In the genomic region with DNA sequence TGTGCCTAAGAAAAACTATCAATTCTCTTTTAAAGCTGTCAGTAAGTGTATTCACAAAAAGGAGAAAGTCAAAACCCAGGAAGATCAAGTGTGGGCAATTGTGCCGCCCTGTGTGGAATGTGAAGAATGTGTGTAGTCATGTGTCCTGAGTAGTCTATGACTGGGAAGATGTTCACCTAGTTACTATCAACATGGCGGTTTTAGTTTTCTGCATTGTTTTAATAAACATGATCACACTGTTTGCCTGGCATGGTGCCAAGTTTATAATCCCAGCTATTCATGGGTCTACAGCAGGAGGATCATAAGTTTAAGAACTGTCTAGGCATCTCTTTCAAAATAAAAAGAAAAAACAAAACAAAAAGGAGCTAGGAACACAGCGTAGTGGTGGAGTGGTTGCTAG, we compare ENCODE assay signal across 13 mouse cellular contexts.
DNase-seq lines count a peak whose midpoint lies in the region; ATAC-seq lines count a peak whose summit lies in the region.
"Had no signal": no experiment of that assay in that cellular context is flagged by ENCODE, and none has a peak within 500 bp of the region (broad histone marks: within the 10 kb centered on the region; RNA-seq: fewer than 3 reads in every experiment).

No protein-coding gene starts in this region.

- H3K27ac ChIP-seq in heart, embryonic 12.5 days (ENCODE audit: poor library complexity, severe bottlenecking), result no peak overlapping the region
- H3K27ac ChIP-seq: hindbrain, embryonic 15.5 days; neural tube, embryonic 12.5 days had no signal

- DNase-seq in heart, adult 9 months (ENCODE audit: low spot score in 2 of 2), result no peak
- peak; percentile 17 to 18 for DNase-seq in kidney, postnatal 36 days
- no peak for DNase-seq in kidney, adult 18-20 months
- DNase-seq in 3134 (ENCODE audit: extremely low read depth, insufficient read length, low spot score) (peak; percentile 31), NIH3T3 (ENCODE audit: low read depth) (peak; percentile 29)
- DNase-seq: gastrocnemius, postnatal 10 days; thymus, postnatal 25 days had no signal

- no peak overlapping the region for H3K4me3 ChIP-seq in heart, embryonic 12.5 days
- H3K4me3 ChIP-seq: hindbrain, embryonic 15.5 days; neural tube, embryonic 12.5 days had no signal

- no peaks in the 10 kb centered on the region for H3K27me3 ChIP-seq in heart, embryonic 12.5 days (replicated peaks)
- H3K27me3 ChIP-seq: CH12.LX; hindbrain, embryonic 15.5 days; neural tube, embryonic 12.5 days had no signal

- H3K4me1 ChIP-seq in heart, embryonic 12.5 days (replicated peaks), result peaks cover 8% of the 10 kb centered on the region; the same call in 1 of the 2 replicates
- H3K4me1 ChIP-seq: hindbrain, embryonic 15.5 days; neural tube, embryonic 12.5 days had no signal

- 0 out of 2 replicates have a peak, but pooled peaks cover 2% of the 10 kb centered on the region for H3K36me3 ChIP-seq in heart, embryonic 12.5 days
- H3K36me3 ChIP-seq: hindbrain, embryonic 15.5 days; neural tube, embryonic 12.5 days had no signal

- no peak overlapping the region for H3K4me2 ChIP-seq in heart, embryonic 12.5 days
- H3K4me2 ChIP-seq: hindbrain, embryonic 15.5 days; neural tube, embryonic 12.5 days had no signal

- ATAC-seq in heart, embryonic 12.5 days (ENCODE audit: insufficient number of reproducible peaks, low FRiP score), result 0 out of 2 replicates have a peak, but pooled peaks have one; percentile 53
- no peak for ATAC-seq in granulocyte monocyte progenitor cell, adult 5-6 weeks (replicated peaks; ENCODE audit: poor library complexity, severe bottlenecking)
- ATAC-seq in megakaryocyte-erythroid progenitor cell, adult 5-6 weeks (replicated peaks; ENCODE audit: low FRiP score, low TSS enrichment, poor library complexity, severe bottlenecking), result no peak

- H3K9me3 ChIP-seq in heart, embryonic 12.5 days (replicated peaks), result no peaks in the 10 kb centered on the region
- H3K9me3 ChIP-seq: hindbrain, embryonic 15.5 days; neural tube, embryonic 12.5 days had no signal

- no peak overlapping the region for H3K9ac ChIP-seq in heart, embryonic 12.5 days
- H3K9ac ChIP-seq: hindbrain, embryonic 15.5 days; neural tube, embryonic 12.5 days had no signal

- WGBS in heart, embryonic 12.5 days, result 53% methylated on average over 3 of the region's 3 CpGs

Comparison
In these comparisons a context has a peak if more than half of its experiments do, and no peak if none do; other contexts are left out.
1. DNase-seq: peak in kidney, postnatal 36 days (2 of 2), 3134 (single experiment) and NIH3T3 (single experiment); none in heart, adult 9 months (0 of 2) and kidney, adult 18-20 months (single experiment).